Mouse (Mus musculus) frontal cortex, postnatal 36 days (tissue): ENCODE measurements around the gene Swi5.
"Not testable (repeated sequence)": the region's sequence is repeated elsewhere in the genome, so short reads cannot be mapped to it uniquely, and the experiment has no call there.

Experiments used
- DNase-seq, 2 experiments: peaks; one replicate each; pipeline ENCODE4 v3.0.0; 2022; ENCODE audit warnings: low spot score in 2 of 2

Swi5 gene

GRCm38 (mm10) chr2:32311443-32312317 lies 23.8 kb upstream of the Swi5 start:
- DNase-seq = no peak

GRCm38 (mm10) chr2:32310096-32310845 lies 22.4 kb upstream of the Swi5 start:
- DNase-seq = no peak

DNA sequence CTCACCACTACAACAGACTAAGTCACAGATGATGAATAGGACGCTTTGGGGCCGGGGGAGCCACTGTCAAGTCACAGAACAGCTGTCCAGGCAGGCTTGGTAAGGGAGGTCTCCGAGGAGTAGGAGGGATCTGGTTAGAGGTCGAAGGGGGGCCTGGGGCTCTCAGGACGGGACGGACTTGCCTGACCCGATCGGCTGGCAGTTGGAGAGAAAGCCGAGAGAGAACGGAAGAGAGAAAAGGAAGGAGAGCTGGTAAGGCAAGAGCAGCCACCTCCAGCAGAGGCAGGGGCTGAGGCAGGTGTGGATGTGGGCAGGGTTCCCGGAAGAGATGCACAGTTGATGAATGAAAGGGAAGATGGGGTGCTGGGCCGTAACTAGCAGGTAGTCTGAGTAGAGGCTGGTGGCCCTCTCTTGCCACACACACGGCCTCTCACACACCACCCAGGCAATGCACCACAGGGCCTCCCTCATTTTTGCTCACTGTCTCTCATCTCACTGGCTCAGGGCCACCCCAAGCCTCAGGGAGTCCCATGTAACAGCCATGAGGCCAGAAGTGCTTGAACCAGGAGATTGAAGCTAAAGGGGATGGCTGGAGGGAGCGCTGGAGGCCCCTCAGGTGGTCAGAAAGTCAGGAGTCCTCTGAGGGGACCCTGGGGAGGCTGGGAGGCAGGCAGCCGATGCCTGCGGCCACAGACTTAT lies 21.1 kb upstream of the Swi5 start:
- DNase-seq = no peak

- peak in 1 of 2 experiments; percentile 83 for DNase-seq
These were observed 20.3 kb upstream of the Swi5 start for GRCm38 (mm10) chr2:32307941-32308760.

DNA sequence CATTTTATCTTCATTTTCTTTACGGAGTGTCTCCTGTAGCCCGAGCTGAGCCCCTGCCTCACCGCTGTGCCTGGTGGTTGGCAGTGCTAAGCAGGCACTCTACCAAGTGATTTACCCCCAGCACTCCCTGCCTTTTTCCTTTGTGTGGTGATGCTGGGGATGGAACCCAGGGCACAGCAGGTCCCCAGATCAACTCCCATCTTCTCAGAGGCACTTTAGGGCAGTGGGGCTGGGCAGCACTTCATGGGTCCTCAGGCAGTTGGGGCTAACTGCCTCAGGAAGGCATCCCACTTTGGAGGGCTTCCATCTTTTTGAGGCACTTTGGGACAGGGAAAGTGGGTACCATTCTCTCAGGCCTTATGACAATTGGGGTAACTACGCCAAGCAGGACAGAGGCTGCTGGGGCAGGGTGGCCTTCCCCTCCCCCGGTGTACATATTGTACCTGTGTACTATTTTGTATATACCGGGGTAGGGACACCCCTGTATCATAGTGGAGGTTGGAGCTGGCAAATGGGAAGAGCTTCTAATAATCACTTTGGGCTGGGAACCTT lies 19.4 kb upstream of the Swi5 start:
- DNase-seq = no peak

DNA sequence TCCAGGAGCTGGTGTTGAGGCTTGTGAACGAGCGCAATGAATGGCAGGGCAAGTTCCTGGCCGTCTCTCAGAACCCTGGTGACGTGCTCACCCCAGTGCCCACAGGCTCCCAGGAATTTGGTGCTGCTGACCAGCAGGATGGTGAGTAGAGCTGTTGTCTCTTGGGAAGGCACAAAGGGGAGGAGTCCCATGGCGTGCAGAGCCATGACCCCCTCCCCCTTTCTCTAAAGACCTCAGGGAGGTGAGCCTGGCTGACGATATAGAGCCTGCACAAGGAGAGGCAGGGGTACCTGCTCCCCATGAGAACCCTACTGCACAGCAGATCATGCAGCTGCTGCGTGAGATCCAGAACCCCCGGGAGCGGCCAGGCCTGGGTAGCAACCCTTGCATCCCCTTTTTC lies 18.3 kb upstream of the Swi5 start:
- DNase-seq = no peak

DNA sequence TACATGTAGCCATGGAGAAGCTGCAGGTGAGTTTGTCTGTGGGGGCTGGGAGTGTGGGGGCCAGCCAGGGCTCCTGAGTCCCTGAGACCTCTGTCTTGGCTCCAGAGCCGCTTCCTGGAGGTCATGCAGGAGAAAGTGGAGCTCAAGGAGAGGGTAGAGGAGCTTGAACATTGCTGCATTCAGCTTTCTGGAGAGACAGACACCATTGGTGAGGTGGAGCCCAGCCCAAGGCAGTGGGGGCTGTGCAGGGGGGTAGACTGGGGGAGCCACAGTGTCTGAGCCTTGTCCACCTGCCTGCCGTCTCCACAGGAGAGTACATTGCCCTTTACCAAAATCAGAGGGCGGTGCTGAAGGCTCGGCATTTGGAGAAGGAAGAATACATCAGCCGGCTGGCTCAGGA lies 17.8 kb upstream of the Swi5 start:
- no peak for DNase-seq

- peak in 1 of 2 experiments; percentile 73 for DNase-seq
These were observed 16.4 kb upstream of the Swi5 start for GRCm38 (mm10) chr2:32304145-32304832.

DNA sequence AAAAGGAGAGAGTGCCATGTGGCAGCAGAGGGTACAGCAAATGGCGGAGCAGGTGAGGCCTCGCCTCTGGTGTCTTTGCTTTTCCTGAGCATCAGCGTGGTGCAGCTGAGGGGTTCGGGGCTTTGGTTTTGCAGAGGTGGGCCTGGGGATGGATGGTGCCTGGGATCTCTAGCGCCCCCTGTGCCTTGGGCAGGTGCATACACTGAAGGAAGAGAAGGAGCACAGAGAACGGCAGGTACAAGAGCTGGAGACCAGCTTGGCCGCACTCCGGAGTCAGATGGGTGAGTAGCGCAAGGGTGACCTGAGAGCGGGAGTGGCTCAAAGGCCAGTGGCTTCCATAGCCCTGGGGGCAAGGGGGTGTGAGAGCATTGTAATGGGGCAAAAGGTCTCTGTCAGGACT lies 15.1 kb upstream of the Swi5 start:
- no peak for DNase-seq

DNA sequence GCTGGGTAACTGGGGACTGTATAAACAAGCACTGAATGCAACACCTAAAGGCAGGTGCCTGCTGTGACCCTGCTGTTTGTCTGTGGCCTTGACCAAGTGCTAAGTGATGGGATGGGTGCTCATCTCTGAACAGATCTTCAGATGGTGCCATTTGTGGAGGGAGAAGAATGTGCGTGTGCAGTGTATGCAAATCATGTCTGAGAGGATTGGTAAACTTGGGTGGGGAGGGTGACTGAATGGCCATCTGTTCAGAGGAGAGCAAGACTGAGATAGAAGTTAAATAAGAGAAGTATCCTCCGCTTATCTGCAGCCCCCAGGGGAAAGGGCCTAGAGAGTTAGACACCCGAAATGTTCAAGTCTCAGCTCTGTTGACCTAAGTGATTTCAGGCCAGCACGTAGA lies 11.6 kb upstream of the Swi5 start:
- DNase-seq = no peak

DNA sequence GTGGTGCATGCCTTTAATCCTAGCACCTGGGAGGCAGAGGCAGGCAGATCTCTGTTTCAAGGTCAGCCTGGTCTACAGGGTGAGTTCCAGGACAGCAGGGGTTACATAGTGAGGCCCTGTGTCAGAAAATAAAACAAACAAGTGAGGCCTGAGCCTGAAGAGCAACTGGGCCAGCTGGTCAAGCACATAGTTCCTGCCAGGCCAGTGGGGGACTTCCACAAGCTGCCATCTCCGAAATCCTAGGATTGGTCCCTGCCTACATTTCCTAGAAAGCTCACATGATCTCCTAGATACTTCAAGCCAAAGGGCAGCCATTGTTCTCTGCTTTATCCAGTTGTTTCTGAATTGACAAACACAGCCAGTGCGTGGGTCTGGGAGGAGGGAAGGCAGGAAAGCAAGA lies 8.0 kb upstream of the Swi5 start:
- DNase-seq = not testable (repeated sequence)

- DNase-seq = no peak
These were observed 7.4 kb upstream of the Swi5 start for GRCm38 (mm10) chr2:32295285-32295684.

GRCm38 (mm10) chr2:32294348-32294747 lies 6.5 kb upstream of the Swi5 start:
- no peak for DNase-seq

GRCm38 (mm10) chr2:32289578-32289977 lies 1.7 kb upstream of the Swi5 start:
- no peak for DNase-seq

DNA sequence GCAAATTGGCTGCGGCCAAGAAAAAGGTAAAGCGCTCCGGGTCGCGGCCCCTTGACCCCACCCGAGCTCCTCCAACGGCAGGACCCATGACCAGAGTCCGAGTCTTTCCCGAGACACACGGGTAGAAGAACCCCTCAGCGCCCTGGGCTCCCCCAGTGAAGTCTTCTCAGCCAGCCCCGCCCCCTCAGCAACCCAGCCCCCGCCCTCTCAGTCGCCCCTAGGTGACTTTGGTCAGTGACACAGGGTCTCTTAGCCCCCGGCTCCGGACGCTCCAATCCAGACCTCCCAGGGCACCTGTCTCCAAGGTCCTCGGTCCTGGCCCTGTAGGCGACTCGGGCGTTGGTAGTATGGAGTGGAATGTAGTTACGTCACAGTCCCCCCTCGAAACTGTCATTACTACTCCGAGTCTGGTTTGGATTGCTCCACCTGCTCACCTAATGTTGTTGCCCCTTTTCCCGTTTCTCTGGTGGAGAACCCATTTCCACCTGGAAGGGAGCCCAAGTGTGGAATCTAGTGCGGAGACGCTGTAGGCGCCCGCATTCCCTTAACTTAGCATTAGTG lies 576 bp upstream of the Swi5 start:
- no peak for DNase-seq

DNA sequence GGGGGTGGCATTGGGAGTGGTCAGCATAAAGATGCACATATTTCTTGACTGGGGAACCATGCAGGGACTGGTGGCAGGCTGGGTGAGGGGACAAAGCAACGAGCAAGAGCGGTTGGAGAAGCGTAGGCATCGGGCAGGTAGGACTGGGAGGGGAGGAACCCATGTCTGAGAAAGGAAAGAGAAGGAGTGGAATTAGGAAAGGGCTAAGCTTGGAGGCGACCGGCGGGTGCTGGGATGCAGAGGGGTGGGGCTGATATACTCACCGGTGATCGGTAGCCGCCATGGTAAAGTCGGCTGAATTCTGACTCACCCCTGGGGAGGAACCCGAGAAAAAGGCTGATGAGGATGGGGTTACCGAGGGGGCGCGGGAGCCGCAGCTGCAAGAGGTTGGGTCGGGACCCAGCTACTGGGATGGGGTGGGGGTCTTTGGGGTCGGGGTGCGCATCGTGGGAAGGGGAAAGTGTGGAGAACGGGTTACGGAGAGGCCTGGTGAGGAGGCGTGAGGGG lies 488 bp downstream of the Swi5 start, which contains the start of gene Golga2:
TSS of gene Golga2 (plus strand) at position 51 of the 507 bp plus-strand sequence.
- DNase-seq = no peak

GRCm38 (mm10) chr2:32283986-32284385 lies 3.9 kb downstream of the Swi5 start:
- no peak for DNase-seq

DNA sequence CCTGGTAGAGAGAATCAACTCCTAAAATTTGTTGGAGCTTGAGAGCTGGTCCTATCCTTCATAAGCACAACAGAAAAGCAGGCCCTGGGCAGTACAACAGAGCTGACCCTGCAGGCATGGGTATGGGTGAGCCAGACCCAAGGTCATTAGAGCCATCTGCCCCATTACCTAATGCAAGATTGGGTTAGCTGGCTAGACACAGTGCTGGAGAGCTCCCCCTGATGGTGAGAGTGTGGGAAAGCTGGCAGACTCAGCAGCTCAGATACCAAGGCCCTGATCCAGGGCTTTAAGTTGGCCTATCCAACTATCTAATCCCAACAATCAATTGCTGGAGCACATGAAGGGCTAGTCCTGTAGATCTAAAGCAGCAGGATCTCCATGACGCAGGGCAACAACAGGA lies 5.1 kb downstream of the Swi5 start:
- no peak for DNase-seq

- DNase-seq = no peak
These were observed 5.6 kb downstream of the Swi5 start for GRCm38 (mm10) chr2:32282289-32282688.

- no peak for DNase-seq
These were observed 12.1 kb downstream of the Swi5 start for GRCm38 (mm10) chr2:32275823-32276222.
